Mouse (Mus musculus) kidney, postnatal 14 days (tissue): ENCODE results near the gene Cmtm3.
A peak's percentile ranks its signal among the peaks of the same experiment; 100 is the strongest.

Source experiments
- DNase-seq: peaks from one replicate; pipeline ENCODE4 v3.0.0; 2022; ENCODE audit warnings: mixed read lengths

The Cmtm3 gene

GRCm38 (mm10) chr8:104386693-104387092 lies 47.5 kb downstream of the Cmtm3 start:
- no peak for DNase-seq

DNA sequence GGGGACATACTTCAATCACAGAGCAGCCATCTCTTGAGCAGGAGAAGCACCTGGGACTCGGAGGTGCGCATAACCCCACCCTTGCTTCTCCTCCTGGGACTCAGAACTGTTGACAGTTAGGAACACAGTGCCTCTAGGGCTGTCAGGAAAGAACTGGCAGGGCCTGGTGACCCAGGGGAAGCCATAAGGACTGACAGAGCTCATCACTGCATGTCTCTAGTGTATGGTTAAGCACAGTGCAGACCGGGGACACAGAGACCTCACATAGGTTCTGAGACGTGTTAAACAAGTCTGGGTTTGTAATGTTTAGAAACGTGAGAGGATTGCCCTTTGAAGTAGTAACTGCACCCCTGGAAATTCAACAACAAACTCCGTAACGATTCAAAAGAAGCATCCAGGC lies 48.3 kb downstream of the Cmtm3 start:
- no peak for DNase-seq

DNA sequence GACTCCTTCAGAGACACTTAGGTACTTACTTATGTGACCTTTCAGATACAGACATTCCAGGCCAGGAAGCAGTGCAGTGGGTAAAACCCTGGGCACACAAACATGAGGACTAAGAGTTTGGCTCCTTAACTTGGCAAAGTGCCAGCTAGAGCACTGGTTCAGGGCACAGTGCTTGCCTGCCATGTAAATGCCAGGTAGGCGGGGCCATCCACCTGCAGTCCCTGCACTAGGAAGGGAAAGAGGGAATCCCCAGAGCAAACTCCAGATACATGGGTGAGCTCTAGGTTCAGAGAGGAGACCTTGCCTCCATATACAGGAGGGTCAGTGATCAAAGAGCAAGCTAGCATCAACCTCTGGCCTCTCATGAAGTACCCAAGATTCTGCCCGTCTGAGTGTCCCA lies 48.8 kb downstream of the Cmtm3 start:
- peak; percentile 89 for DNase-seq

DNA sequence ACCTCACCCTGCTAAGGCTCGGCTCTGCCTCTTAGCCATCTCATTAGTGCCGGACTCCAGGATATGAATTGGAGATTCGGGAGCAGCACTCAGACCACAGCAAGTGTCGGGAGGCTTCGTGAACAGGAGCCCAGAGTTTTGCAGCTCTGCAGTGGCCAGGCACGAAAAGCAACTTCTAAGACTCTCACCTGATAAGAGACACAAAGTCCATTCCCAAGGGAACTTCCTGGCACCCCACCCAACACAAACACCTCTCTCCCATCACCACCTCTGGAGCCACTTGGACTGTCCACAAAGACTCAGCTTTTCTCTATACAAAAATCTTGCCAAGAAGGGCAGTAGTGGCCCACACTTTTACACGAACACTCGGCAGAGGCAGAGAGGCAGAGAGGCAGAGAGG lies 51.0 kb downstream of the Cmtm3 start:
- no peak for DNase-seq

GRCm38 (mm10) chr8:104393139-104393538 lies 53.9 kb downstream of the Cmtm3 start:
- no peak for DNase-seq

DNA sequence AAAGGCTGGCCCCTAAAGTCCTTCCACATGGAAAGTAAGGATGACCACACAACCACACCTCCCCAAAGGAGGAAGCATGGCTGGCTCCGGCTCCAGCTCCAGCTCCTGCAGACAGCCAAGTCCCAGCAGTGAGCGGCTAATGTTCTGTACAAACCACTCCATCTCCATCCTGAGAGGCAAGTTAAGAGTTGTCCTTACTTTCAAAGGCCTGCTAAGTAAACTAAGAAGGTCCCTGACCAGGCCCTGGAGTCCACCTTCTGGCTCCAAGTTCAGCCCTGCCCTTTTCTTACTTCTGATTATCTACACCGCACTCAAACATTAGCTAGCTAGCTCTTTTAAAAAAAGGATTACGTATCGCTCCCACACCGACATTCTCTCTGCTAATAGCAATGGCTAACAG lies 54.6 kb downstream of the Cmtm3 start:
- no peak for DNase-seq

DNA sequence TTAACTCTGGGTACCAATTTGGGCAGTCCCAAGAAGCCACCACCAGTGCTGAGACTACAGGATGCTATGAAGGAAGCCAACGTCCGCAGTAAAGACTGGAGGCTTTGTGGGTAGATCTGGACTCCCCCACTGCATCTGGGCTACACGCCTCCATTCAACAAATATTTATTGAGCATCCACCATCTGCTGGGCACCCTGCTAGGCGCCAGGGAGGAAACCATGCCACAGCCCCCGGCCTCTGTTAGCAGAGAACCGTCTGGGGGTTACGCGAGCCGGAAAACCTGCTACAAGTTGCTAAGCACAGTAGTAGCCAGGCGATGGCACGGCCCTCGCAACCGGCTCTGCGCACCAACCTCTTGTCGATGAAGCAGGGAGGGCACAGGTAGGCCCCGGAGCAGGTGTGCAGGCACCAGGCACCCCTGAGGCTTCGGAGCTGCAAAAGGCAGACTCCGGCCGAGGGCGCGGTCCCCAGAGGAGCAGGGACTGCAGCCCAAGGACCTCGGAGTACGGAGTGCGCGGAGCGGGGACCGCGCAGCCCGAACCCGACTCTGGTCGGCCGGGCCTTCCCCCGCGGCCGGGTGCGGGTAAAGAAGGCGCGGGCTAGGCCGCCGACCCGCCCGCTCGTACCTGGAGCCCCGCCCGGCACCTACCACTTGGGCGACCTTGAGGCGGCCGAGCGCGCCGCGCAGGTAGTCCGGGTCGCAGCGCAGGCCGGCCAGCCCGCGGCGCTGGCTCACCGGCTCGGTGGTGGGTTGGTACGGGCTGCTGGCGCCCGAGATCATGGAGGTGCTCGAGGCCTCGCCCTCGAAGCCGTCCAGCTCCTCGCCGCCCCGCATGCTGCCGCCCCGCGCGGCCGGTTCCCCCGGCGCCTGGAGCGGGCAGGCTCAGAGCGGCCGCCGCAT lies 55.8 kb downstream of the Cmtm3 start:
- DNase-seq, result peak; percentile 67

DNA sequence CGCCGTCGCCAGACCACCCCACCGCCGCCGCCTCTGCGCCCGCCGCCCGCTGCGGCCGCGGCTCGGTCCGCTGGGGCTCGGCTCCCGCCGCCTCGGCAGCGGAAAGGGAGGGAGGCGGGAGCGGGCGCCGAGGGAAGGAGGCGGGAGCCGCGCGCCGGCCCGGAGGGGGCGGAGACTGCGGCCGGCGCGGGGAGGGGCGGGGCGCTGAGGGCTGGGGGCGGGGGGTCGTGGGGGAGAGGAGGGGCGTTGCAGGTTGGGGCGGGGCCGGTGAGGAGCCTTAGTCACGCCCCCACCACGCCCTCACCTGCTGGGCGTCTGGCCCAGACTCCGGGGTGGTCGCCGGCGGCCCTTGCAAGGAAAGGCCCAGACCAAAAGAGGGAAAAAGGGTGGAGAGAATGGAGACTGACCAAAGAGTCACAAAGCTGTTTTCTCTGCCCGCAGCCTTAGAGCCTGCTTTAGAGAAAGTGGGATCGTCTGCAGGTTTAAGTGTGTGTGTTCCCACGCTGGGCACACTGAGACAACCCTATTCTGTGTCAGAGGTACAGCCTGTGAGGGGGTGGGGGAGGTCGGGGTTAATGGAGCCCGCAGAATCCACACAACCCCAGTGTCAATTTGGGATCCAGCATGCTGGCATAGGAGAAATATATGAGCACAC lies 56.6 kb downstream of the Cmtm3 start, which contains the start of gene Cmtm4:
Cmtm4 (minus strand) TSS at position 105 of the 655 bp plus-strand sequence.
- DNase-seq, result peak; percentile 83
